Mouse (Mus musculus) hindbrain, embryonic 13.5 days (tissue): Measurements from ENCODE around the gene Camk1d. TPM values are rescaled to one million over a fixed set of nuclear protein-coding genes. Genes with fewer than 3 reads are reported as not detected.
"Not testable (repeated sequence)": the region's sequence is repeated elsewhere in the genome, so short reads cannot be mapped to it uniquely, and the experiment has no call there.

Experiments
- ATAC-seq: fragments of 200-750 bp; cut with Nextera tagmentation; 2 replicates; pipeline ENCODE4 v1.8.0; 2017; ENCODE audit warnings: moderate TSS enrichment; ENCODE audit not compliant: low FRiP score
- H3K27ac ChIP-seq: fragments of 300-500 bp; sonication (generic); 2 replicates; pipeline ENCODE4 v1.5.1; 2015; ENCODE audit warnings: inconsistent platforms, mild to moderate bottlenecking, moderate library complexity
- H3K27me3 ChIP-seq: fragments of 300-500 bp; sonication (generic); 2 replicates; pipeline ENCODE4 v1.6.1; 2015; ENCODE audit warnings: mild to moderate bottlenecking, inconsistent platforms
- H3K36me3 ChIP-seq: fragments of 300-500 bp; sonication (generic); 2 replicates; pipeline ENCODE4 v1.6.1; 2015; ENCODE audit warnings: mild to moderate bottlenecking, inconsistent platforms
- H3K4me1 ChIP-seq: fragments of 300-500 bp; sonication (generic); replicated peaks from 2 replicates; pipeline ENCODE4 v1.6.1; 2015; ENCODE audit warnings: inconsistent platforms
- H3K4me2 ChIP-seq: fragments of 300-500 bp; sonication (generic); 2 replicates; pipeline ENCODE4 v1.6.1; 2015; ENCODE audit warnings: inconsistent platforms, mild to moderate bottlenecking, moderate library complexity
- H3K4me3 ChIP-seq: fragments of 300-500 bp; sonication (generic); 2 replicates; pipeline ENCODE4 v1.5.1; 2015; ENCODE audit warnings: mild to moderate bottlenecking, inconsistent platforms
- H3K9ac ChIP-seq: fragments of 300-500 bp; sonication (generic); 2 replicates; pipeline ENCODE4 v1.6.1; 2015; ENCODE audit warnings: mild to moderate bottlenecking, inconsistent platforms
- H3K9me3 ChIP-seq: fragments of 300-500 bp; sonication (generic); 2 replicates; pipeline ENCODE4 v1.6.1; 2016; ENCODE audit warnings: inconsistent platforms
- WGBS: fragments of 180-500 bp; shearing (Covaris S2); methylation state at CpG from one replicate; pipeline ENCODE4 v1.1.7; 2015; 5-methylcytosine and 5-hydroxymethylcytosine counted together
- polyA plus RNA-seq: library from polyadenylated mRNA; unstranded; fragments of >200 nt; fragmentation: Nextera tagmentation; extraction: Ambion mirVana; gene quantifications from 2 replicates; pipeline ENCODE4 v1.2.1, GENCODE M21; 2015

Camk1d gene
- polyA plus RNA-seq, 1 experiment from 2014 or later: 3.5 TPM

DNA sequence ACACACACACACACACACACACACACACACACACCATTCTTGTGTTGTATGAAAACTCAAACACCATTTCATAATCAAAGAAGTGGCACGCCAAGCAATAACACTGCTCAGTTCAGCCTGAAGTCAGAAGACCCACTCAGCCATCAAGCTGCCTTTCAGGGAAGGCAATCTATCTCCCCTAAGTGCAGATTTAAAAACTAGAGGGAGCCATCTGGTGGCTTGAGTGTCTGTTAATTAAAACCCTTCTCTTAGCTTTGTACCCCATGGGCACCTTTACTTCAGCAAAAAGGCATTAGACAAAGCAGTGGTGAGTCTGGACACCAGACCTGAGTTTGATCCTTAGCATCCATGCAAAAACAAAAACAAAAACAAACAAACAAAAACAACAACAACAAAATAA lies 317.9 kb downstream of the Camk1d start:
- Histone ChIP-seq H3K9me3 (no peaks in the 10 kb centered on the region), H3K9ac (no peak overlapping the region), H3K27ac (peak overlapping the region; percentile 30; the same call in 1 of the 2 replicates), H3K27me3 (no peaks in the 10 kb centered on the region), H3K4me1 (peaks cover 4% of the 10 kb centered on the region; the same call in 1 of the 2 replicates), H3K4me2 (no peak overlapping the region), H3K4me3 (no peak overlapping the region), H3K36me3 (no peaks in the 10 kb centered on the region)
- ATAC-seq: 0 out of 2 replicates have a peak, but pooled peaks have one; percentile 25
- WGBS: 48% methylated on average over 1 of the region's 1 CpGs

DNA sequence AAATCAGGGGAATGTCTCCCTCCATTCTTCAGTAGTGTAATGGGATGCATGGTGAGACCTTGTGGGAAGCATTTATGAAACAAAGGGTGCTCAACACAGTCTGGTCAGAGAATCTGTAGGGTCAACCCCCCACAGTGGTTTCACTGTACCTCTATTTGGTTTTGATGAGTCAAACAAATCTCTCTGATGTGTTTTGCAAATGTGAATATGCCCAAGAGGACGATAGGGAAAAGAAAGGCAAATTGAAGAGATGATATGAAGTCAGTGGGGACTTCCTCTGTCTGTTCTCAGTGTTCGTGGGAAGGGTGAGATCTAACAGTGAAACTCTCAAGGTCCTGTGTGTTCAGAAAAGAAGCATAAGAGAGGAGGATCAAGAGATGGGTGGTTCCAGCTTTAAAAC lies 318.4 kb downstream of the Camk1d start:
- Histone ChIP-seq H3K4me1 (peaks cover 4% of the 10 kb centered on the region; the same call in 1 of the 2 replicates), H3K36me3 (no peaks in the 10 kb centered on the region), H3K9ac (no peak overlapping the region), H3K4me3 (no peak overlapping the region), H3K27me3 (no peaks in the 10 kb centered on the region), H3K4me2 (no peak overlapping the region), H3K9me3 (no peaks in the 10 kb centered on the region), H3K27ac (peak overlapping the region; percentile 30; the same call in 1 of the 2 replicates)
- no peak for ATAC-seq
- WGBS: 66% methylated on average over 2 of the region's 2 CpGs

DNA sequence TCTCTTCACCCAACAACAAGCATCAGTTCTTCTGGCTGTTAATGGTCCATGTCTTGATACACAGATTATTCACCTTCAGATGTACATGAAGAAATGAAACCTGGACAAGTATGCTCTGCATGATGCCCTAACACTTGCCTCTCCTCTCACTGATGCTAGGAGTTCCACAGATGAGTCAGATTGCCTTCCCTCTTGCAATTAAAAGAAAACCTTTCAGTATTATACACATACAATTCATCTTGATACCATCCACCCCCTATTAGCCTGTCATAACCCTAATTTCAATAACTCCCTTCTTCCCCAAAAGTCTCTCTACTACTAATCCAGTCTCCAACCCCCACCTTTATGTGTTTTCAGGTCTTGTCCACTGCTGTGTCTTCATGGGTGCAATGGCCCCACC lies 321.4 kb downstream of the Camk1d start:
- Histone ChIP-seq H3K4me3 (no peak overlapping the region), H3K27ac (no peak overlapping the region), H3K4me2 (no peak overlapping the region), H3K9me3 (no peaks in the 10 kb centered on the region), H3K27me3 (no peaks in the 10 kb centered on the region), H3K36me3 (no peaks in the 10 kb centered on the region), H3K4me1 (no peaks in the 10 kb centered on the region; the same call in 1 of the 2 replicates), H3K9ac (no peak overlapping the region)
- no peak for ATAC-seq

DNA sequence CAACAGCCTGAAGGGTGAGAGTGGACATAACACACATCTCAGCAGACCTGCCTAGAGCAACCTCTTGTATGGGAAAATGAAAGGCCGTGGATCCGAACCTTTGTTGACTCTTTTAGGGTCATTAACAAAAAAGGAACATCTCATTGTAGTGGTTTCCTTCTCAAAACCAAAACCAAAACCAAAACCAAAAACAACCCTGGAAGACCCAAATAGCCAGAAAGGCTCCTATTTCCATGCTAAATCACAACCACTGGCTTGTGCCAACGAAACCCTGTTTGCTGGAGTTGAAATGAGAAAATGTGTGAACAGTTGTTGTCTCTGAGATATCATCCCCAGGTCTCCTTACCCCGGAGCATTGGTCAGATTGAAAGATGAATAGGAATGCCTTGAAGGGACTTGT lies 321.8 kb downstream of the Camk1d start:
- no peak overlapping the region for H3K9ac ChIP-seq
- H3K27me3 ChIP-seq: no peaks in the 10 kb centered on the region
- H3K36me3 ChIP-seq: no peaks in the 10 kb centered on the region
- 92% methylated on average over 4 of the region's 4 CpGs for WGBS
- no peak overlapping the region for H3K4me2 ChIP-seq
- no peak for ATAC-seq
- no peak overlapping the region for H3K27ac ChIP-seq
- H3K9me3 ChIP-seq: no peaks in the 10 kb centered on the region
- H3K4me3 ChIP-seq: no peak overlapping the region
- no peaks in the 10 kb centered on the region; the same call in 1 of the 2 replicates for H3K4me1 ChIP-seq

DNA sequence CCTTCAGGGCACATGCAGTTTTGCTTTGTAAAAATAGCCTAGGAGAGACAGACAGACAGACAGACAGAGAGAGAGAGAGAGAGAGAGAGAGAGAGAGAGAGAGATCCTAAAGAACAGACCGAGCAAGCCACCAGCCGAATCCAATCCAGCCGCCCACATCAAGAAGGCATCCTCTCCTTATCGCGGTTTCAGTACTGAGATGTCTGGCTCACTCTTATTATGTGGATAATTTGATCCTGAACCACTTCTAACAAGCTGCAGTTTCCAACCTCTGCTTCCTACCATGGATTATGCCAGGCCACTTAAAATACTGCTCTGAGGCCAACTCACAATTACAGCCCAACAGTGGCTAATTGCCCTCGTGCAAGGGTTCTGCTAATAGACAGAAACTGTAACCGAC lies 325.9 kb downstream of the Camk1d start:
- no peaks in the 10 kb centered on the region for H3K36me3 ChIP-seq
- H3K9ac ChIP-seq: no peak overlapping the region
- H3K27ac ChIP-seq: no peak overlapping the region
- no peak overlapping the region for H3K4me2 ChIP-seq
- 95% methylated on average over 7 of the region's 7 CpGs for WGBS
- ATAC-seq: no peak
- peaks cover 11% of the 10 kb centered on the region; the same call in 1 of the 2 replicates for H3K4me1 ChIP-seq
- no peaks in the 10 kb centered on the region for H3K9me3 ChIP-seq
- no peaks in the 10 kb centered on the region for H3K27me3 ChIP-seq
- H3K4me3 ChIP-seq: no peak overlapping the region

DNA sequence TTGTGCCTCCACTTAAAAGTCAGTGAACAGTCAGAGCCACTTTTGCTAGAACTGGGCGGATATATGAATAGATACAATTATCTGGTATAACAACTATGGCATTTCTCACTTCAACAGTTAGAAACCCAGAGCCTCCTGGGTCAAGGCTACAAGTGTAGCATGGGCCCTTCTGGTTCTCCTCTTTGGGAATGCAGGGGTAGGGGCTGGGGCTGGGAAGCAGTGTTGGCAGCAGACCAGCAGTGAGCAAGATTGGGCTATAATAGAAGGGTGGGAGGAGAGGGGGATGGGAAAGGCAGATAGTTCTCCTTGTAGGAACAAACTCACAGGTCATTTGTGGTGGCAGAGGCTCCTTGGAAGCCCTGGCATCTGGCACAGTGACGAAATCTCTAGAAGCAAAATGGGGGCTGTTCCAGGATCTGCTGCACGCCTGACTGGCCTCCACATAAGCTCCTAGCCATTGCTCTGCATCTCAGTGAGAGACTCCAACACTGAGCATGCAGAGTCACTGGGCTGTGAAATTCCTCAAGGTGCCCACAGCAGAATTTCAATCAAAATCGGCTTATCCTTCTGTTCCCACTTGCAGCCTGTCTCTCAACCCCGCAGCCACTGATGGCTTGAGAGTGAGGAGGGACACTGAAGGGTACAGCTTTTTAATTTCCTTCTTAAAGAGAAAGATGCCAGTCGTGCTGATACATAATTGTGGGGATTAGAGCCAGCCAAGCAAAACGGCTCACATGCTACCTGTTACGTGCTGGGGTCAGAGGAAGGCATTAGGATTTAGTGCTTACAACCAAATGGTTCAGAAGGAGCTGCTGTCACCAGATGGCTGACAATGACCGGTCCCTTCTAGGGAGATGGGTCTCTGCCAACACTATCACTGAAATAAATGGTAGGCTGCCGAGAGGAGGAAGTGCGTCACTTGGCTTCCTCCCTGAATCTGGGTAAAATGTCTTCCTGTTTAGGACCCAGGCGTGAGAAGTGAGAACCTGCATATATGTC lies 332.3 kb downstream of the Camk1d start:
- Histone ChIP-seq H3K27ac (peak overlapping the region; percentile 71), H3K4me3 (no peak overlapping the region), H3K4me2 (no peak overlapping the region), H3K4me1 (peaks cover 42% of the 10 kb centered on the region), H3K27me3 (no peaks in the 10 kb centered on the region), H3K36me3 (no peaks in the 10 kb centered on the region), H3K9ac (no peak overlapping the region), H3K9me3 (no peaks in the 10 kb centered on the region)
- ATAC-seq: peak; percentile 17; the same call in 1 of the 2 replicates
- 52% methylated on average over 12 of the region's 12 CpGs for WGBS

DNA sequence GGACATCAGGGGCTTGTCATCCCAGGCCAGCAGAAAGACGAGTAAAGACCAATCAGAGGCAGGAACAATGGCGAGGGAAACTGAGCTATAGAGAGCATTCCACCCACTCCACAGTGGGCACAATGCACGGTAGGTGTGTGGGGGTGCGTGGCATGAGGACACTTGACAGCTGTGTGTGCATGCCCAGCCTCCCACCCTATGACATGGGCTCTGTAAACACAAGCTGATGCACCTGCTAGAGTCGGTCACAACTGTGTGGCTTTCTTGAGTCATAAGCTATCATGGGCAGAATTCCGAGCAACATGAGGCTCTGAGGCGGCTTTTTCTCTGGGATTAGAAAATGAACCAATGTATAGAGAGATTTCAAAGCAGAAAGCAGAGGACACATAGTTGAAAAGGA lies 333.3 kb downstream of the Camk1d start:
- Histone ChIP-seq H3K4me2 (no peak overlapping the region), H3K36me3 (no peaks in the 10 kb centered on the region), H3K4me3 (no peak overlapping the region), H3K27ac (peak overlapping the region; percentile 71), H3K4me1 (peaks cover 40% of the 10 kb centered on the region), H3K9ac (no peak overlapping the region), H3K27me3 (no peaks in the 10 kb centered on the region), H3K9me3 (no peaks in the 10 kb centered on the region)
- WGBS: 70% methylated on average over 7 of the region's 7 CpGs
- ATAC-seq: no peak

DNA sequence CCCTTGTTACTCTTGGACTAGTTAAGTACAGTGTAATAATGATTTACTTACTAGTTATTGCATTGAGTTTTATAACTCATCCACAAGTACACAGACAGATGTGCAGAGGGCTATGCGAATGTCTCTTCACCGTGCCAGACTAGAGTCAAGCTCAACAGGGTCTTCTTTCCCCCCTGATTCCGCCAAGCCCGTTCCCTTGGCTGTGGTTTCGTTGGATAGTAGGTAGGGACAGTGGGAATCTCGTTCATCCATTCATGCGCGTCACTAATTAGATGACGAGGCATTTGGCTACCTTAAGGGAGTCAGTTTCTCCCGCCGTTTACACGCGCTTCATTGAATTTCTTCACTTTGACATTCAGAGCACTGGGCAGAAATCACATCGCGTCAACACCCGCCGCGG lies 335.4 kb downstream of the Camk1d start:
- not testable (repeated sequence) for ATAC-seq, H3K36me3 ChIP-seq, H3K9me3 ChIP-seq, H3K4me2 ChIP-seq, H3K27ac ChIP-seq, H3K9ac ChIP-seq, H3K4me3 ChIP-seq, H3K27me3 ChIP-seq
- WGBS: 47% methylated on average over 18 of the region's 18 CpGs
- H3K4me1 ChIP-seq: peaks cover 40% of the 10 kb centered on the region

DNA sequence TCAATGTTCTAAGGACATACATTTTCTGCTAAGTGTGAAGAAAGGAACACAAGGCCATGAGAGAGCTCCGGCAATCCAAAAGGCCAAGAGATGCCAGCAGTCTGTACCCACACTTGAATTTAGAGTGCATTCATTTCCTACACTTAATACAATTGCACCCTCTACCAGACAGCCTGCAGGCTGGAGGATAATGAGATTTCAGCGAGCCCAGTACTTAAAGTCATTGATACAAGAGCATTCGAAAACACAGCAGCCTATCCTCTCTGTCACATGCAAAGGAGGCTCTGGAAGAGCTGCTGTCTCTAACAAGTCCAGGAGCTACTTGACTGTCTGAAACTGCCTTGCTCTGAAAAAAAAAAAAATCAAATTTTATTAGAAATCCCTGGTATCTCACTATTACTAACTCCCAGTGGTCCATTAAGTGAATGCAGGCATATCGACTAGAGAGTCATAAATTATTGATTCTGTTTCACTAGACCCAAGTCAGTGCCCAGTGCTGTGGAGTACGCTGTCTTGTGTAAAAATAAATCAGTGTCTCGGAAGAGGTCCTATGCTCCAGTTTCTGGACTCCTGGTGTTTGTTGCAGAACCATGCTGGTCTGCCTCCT lies 336.1 kb downstream of the Camk1d start:
- H3K9ac ChIP-seq: no peak overlapping the region
- no peak overlapping the region for H3K4me2 ChIP-seq
- H3K4me1 ChIP-seq: peaks cover 40% of the 10 kb centered on the region
- no peaks in the 10 kb centered on the region for H3K27me3 ChIP-seq
- no peaks in the 10 kb centered on the region for H3K9me3 ChIP-seq
- no peak for ATAC-seq
- H3K27ac ChIP-seq: peak overlapping the region; percentile 63
- no peaks in the 10 kb centered on the region for H3K36me3 ChIP-seq
- no peak overlapping the region for H3K4me3 ChIP-seq
- 50% methylated on average over 6 of the region's 6 CpGs for WGBS

DNA sequence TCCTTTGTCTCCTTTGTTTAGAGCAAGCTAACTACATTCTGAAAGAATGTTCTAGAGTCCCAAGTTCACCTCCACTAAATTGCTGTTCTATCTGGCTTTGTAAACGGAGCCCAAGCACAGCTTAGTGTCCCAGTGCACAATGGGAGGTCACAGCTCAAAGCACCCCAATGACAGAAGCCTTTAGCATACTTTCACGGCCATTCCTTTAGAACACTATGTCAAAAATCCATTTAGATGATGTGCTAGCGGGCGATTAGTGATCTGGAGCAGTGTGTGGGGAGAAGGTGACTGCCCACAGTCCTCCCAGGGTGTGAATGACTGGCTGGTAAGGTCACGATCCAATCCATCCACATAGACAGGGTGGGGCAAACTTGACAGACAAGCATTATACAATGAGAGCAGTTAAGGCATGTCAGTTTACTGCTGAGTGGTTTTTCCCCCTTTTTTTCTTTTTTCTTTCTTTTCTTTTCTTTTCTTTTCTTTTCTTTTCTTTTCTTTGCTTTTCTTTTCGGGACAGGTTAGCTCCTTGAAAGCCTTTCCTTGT lies 341.4 kb downstream of the Camk1d start:
- Histone ChIP-seq H3K4me1 (peaks cover 14% of the 10 kb centered on the region), H3K4me2 (no peak overlapping the region), H3K9me3 (no peaks in the 10 kb centered on the region), H3K27ac (no peak overlapping the region), H3K27me3 (no peaks in the 10 kb centered on the region), H3K36me3 (no peaks in the 10 kb centered on the region), H3K9ac (no peak overlapping the region), H3K4me3 (no peak overlapping the region)
- ATAC-seq: no peak
- 40% methylated on average over 6 of the region's 6 CpGs for WGBS

DNA sequence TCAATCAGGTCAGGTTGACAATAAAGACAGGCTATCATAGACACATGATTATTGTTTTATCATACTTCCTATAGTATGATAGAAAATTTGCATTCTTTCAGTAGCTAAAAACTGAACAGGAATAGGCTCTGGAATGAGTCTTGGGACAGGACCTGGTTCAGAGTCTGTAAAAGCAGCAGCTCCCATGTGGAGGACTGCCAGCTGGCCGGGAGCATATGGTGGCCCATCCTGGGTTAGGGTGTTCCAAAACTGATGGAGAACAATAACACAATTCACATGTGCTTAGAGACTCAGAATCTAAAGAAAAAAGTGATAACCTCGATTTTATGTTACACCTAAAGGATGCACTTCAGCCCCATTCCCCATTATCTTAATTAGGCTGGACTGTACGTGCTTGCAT lies 343.0 kb downstream of the Camk1d start:
- H3K36me3 ChIP-seq: no peaks in the 10 kb centered on the region
- H3K9ac ChIP-seq: no peak overlapping the region
- no peak overlapping the region for H3K4me3 ChIP-seq
- no peaks in the 10 kb centered on the region for H3K9me3 ChIP-seq
- no peak overlapping the region for H3K27ac ChIP-seq
- 89% methylated on average over 3 of the region's 3 CpGs for WGBS
- no peak for ATAC-seq
- no peaks in the 10 kb centered on the region for H3K4me1 ChIP-seq
- no peaks in the 10 kb centered on the region for H3K27me3 ChIP-seq
- H3K4me2 ChIP-seq: no peak overlapping the region

DNA sequence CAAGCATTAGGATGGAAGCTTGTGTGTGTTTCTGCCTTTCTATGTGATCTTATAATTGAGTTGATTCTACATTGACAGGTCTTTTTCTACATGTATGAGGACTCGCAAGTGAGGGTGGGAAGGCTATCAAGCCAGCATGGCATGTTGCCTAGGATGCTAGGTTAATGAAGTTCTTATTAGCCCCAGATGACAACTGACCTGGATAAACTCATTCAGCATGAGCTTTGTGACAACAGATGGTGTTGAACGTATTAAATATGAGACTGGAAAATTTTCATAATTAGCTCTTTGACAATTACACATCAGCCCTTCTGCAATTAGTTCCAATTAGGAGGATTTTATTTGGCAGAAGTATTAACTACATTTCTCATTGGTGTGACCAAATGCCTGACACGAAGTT lies 343.7 kb downstream of the Camk1d start:
- Histone ChIP-seq H3K27me3 (no peaks in the 10 kb centered on the region), H3K4me3 (no peak overlapping the region), H3K27ac (no peak overlapping the region), H3K9ac (no peak overlapping the region), H3K36me3 (no peaks in the 10 kb centered on the region), H3K4me1 (no peaks in the 10 kb centered on the region), H3K9me3 (no peaks in the 10 kb centered on the region), H3K4me2 (no peak overlapping the region)
- WGBS: 67% methylated on average over 3 of the region's 3 CpGs
- no peak for ATAC-seq
